Mouse (Mus musculus): ENCODE data around the gene Nbea. TPM values are rescaled to one million over a fixed set of nuclear protein-coding genes. Genes with fewer than 3 reads are reported as not detected.

The Nbea gene
- total RNA-seq, 1 experiment from 2014 or later = 0.29 TPM

GRCm38 (mm10) chr3:55589402-55589944 is 594.0 kb downstream of the Nbea start:
- ATAC-seq (replicated peaks; ENCODE audit: insufficient number of reproducible peaks, low FRiP score, low TSS enrichment, poor library complexity, severe bottlenecking) = no peak

- no peak for ATAC-seq (replicated peaks; ENCODE audit: insufficient number of reproducible peaks, low FRiP score, low TSS enrichment, poor library complexity, severe bottlenecking)
Measured at GRCm38 (mm10) chr3:55587972-55588946, 595.2 kb downstream of the Nbea start.

- ATAC-seq (replicated peaks; ENCODE audit: insufficient number of reproducible peaks, low FRiP score, low TSS enrichment, poor library complexity, severe bottlenecking) = no peak
Measured at GRCm38 (mm10) chr3:55587434-55587971, 596.0 kb downstream of the Nbea start.
